Mouse (Mus musculus): ENCODE data around the gene Dmrtc2. TPM values are rescaled to one million over a fixed set of nuclear protein-coding genes. Genes with fewer than 3 reads are reported as not detected.

Dmrtc2 gene
- total and polyA plus RNA-seq, 3 experiments, result not detected

DNA sequence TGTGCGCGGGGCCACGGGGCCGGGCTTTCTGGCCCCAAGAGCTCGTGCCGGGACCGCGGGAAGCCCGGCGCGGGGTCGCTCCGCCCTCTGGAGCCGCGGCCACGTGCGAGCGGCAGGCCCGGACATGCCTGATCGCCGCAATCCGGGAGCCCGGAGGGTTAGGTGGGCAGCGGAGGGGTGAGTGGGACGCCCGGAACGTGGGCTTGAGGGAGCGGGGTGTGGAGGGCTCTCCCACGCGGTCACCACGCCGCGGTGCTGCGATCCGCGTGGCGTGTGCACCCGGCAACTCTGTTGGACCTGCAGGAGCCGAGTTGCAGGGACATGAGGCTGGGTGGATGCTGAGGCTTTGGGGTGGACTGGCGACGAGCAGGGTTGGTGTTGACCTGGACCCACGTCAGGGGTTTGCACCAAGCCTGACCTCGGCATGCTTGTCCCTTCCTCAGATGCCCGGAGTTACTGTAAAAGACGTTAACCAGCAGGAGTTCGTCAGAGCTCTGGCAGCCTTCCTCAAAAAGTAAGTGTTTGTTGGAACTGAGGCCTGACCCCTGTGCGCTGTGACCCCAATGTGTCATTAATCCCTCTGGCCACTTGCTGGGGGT, 14.9 kb downstream of the Dmrtc2 start:
- H3K36me3 ChIP-seq (ENCODE audit: control insufficient read depth in 1 of 2, insufficient read depth in 2 of 2, low read length in 2 of 2), result peaks cover 8 to 17% of the 10 kb centered on the region in 2 experiments
- 0 out of 2 replicates have a peak, but pooled peaks have one; percentile 5 for TF ChIP-seq TBP (IDR thresholded peaks at IDR 0.05; ENCODE audit: low read depth, low read length)
- TF ChIP-seq POLR2A (IDR thresholded peaks at IDR 0.05; ENCODE audit: control insufficient read depth in 1 of 2, insufficient read depth in 1 of 2, low read depth in 1 of 2, low read length in 2 of 2, poor library complexity in 1 of 2), result peak in 1 of 2 experiments; percentile 76; a peak in 2 of 4 replicates
- peak; percentile 83 for TF ChIP-seq POLR2AphosphoS5 (IDR thresholded peaks at IDR 0.05; ENCODE audit: borderline replicate concordance, low read depth, low read length)
- TF ChIP-seq NRF1 (IDR thresholded peaks at IDR 0.05; ENCODE audit: insufficient read depth, low read depth, low read length, poor library complexity, severe bottlenecking), result no peak

DNA sequence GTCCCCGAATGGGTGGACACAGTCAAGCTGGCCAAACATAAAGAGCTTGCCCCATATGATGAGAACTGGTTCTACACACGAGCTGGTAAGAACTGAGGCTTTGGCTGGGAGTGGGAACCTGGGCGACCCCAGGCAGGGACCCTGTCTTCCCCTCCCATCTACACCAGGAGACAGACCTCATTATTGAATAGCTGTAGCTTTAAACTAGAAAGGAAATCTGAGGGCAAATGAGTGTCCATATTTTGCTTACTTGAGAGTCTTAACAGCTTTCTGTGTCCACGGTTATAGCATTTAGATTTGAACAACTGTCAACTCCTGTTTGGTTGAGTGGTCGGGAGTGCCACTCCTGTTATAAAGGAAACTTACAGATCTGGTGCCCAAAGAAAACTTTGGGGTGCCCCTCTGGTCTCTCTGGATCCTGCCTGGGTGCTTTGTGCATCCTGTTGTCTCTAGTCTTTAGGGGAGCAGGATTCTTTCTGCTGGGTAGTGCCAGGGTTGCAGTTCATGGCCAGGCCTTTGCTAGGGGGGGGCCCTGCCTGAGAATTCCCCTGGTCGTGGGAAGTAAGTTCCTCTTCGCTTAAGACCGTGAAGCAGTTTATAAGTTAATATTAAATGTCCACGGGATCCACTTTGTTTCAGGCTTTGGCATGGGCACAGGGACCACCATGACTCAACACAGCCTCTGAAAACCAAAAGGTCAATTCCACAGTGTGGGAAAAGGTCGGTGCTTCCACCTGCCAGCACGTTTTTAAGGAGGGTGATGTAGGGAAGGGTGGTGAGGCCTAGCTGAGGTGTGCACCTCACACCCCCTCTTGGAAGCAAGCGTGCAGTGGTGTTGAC, 15.8 kb downstream of the Dmrtc2 start:
- H3K36me3 ChIP-seq (ENCODE audit: control insufficient read depth in 1 of 2, insufficient read depth in 2 of 2, low read length in 2 of 2), result peaks cover 8 to 17% of the 10 kb centered on the region in 2 experiments
- H3K79me2 ChIP-seq (ENCODE audit: control insufficient read depth, insufficient read depth, low read length, poor library complexity), result peaks cover 36% of the 10 kb centered on the region
- TF ChIP-seq TAL1 (IDR thresholded peaks at IDR 0.05; ENCODE audit: low read length), result no peak
- no peak for TF ChIP-seq MXI1 (IDR thresholded peaks at IDR 0.05; ENCODE audit: low read depth, low read length)
- no peak for TF ChIP-seq ZMIZ1 (IDR thresholded peaks at IDR 0.05; ENCODE audit: low read depth, low read length)
- TF ChIP-seq E2F4 (IDR thresholded peaks at IDR 0.05; ENCODE audit: borderline replicate concordance, low read depth, low read length), result no peak
- TF ChIP-seq HCFC1 (IDR thresholded peaks at IDR 0.05; ENCODE audit: low read depth, low read length), result no peak
- TF ChIP-seq UBTF (IDR thresholded peaks at IDR 0.05; ENCODE audit: borderline replicate concordance, insufficient read depth, low read depth, low read length), result no peak
- no peak for TF ChIP-seq MAFK (IDR thresholded peaks at IDR 0.05; ENCODE audit: borderline replicate concordance, low read depth, low read length)
- no peak for TF ChIP-seq GABPA (IDR thresholded peaks at IDR 0.05; ENCODE audit: low read depth, low read length)
- TF ChIP-seq POLR2AphosphoS5 (IDR thresholded peaks at IDR 0.05; ENCODE audit: borderline replicate concordance, low read depth, low read length), result no peak
- no peak for TF ChIP-seq SIN3A (IDR thresholded peaks at IDR 0.05; ENCODE audit: low read length)
- TF ChIP-seq RCOR1 (IDR thresholded peaks at IDR 0.05; ENCODE audit: low read depth, low read length), result no peak
- TF ChIP-seq RAD21 (IDR thresholded peaks at IDR 0.05; ENCODE audit: low read depth, low read length), result no peak
- TF ChIP-seq POLR2AphosphoS2 (IDR thresholded peaks at IDR 0.05; ENCODE audit: low read length), result no peak
- TF ChIP-seq MAX (IDR thresholded peaks at IDR 0.05; ENCODE audit: low read length), result no peak
- no peak for TF ChIP-seq ZC3H11A (IDR thresholded peaks at IDR 0.05; ENCODE audit: low read depth, low read length)
- no peak for TF ChIP-seq TCF12 (IDR thresholded peaks at IDR 0.05; ENCODE audit: low read depth, low read length)
- no peak for TF ChIP-seq MEF2A (IDR thresholded peaks at IDR 0.05; ENCODE audit: extremely low read depth, insufficient replicate concordance, low read depth, low read length, poor library complexity, severe bottlenecking)
- TF ChIP-seq KAT2A (conservative IDR thresholded peaks at IDR 0.05; ENCODE audit: low read depth, low read length), result no peak
- TF ChIP-seq NELFE (IDR thresholded peaks at IDR 0.05; ENCODE audit: low read depth, low read length), result no peak
- TF ChIP-seq ELF1 (IDR thresholded peaks at IDR 0.05; ENCODE audit: low read depth, low read length), result no peak
- H3K27ac ChIP-seq (ENCODE audit: control insufficient read depth, low read depth, low read length), result peak overlapping the region; percentile 52
- no peaks in the 10 kb centered on the region for H3K9me3 ChIP-seq (replicated peaks; ENCODE audit: insufficient read depth, low read length)
- H3K27me3 ChIP-seq (ENCODE audit: control insufficient read depth in 1 of 2, insufficient read depth in 2 of 2, low read length in 2 of 2), result peaks cover 0 to 2% of the 10 kb centered on the region in 2 experiments; a peak in 1 of 4 replicates
- H3K4me3 ChIP-seq (ENCODE audit: control insufficient read depth in 1 of 2, insufficient read depth in 1 of 2, low read depth in 2 of 2, low read length in 2 of 2), result peak overlapping the region; percentile 55 to 77
- peak overlapping the region; percentile 93 for H3K9ac ChIP-seq (ENCODE audit: control insufficient read depth, low read depth, low read length, poor library complexity, severe bottlenecking)
- H3K4me1 ChIP-seq (ENCODE audit: control insufficient read depth in 1 of 2, insufficient read depth in 2 of 2, low read length in 2 of 2), result peaks cover 0 to 20% of the 10 kb centered on the region in 2 experiments; a peak in 2 of 4 replicates
- DNase-seq (ENCODE audit: low read depth, low spot score), result peak; percentile 52

More for the DNA sequence above, 14.9 kb downstream of the Dmrtc2 start:
- H3K4me1 ChIP-seq (ENCODE audit: control insufficient read depth in 1 of 2, insufficient read depth in 2 of 2, low read length in 2 of 2), result peaks cover 0 to 20% of the 10 kb centered on the region in 2 experiments; a peak in 2 of 4 replicates
- peak overlapping the region; percentile 55 to 77 for H3K4me3 ChIP-seq (ENCODE audit: control insufficient read depth in 1 of 2, insufficient read depth in 1 of 2, low read depth in 2 of 2, low read length in 2 of 2)
- H3K27me3 ChIP-seq (ENCODE audit: control insufficient read depth in 1 of 2, insufficient read depth in 2 of 2, low read length in 2 of 2), result peaks cover 0 to 2% of the 10 kb centered on the region in 2 experiments; a peak in 1 of 4 replicates
- H3K79me2 ChIP-seq (ENCODE audit: control insufficient read depth, insufficient read depth, low read length, poor library complexity), result peaks cover 36% of the 10 kb centered on the region
- DNase-seq (ENCODE audit: low read depth, low spot score), result peak; percentile 55
- no peaks in the 10 kb centered on the region for H3K9me3 ChIP-seq (replicated peaks; ENCODE audit: insufficient read depth, low read length)
- peak overlapping the region; percentile 93 for H3K9ac ChIP-seq (ENCODE audit: control insufficient read depth, low read depth, low read length, poor library complexity, severe bottlenecking)
- H3K27ac ChIP-seq (ENCODE audit: control insufficient read depth, low read depth, low read length), result peak overlapping the region; percentile 52

Data from MEL (cell line).